ENCODE assay signal across 17 mouse cellular contexts in genomic region chr1:143929567-143930165, GRCm38 (mm10).
"Had no signal": no experiment of that assay in that cellular context is flagged by ENCODE, and none has a peak within 500 bp of the region (broad histone marks: within the 10 kb centered on the region; RNA-seq: fewer than 3 reads in every experiment).

No protein-coding gene starts in this region.

- DNase-seq: kidney, adult 11 months; kidney, adult 8-10 months; kidney, postnatal 10 days; kidney, postnatal 36 days; left cerebral cortex, postnatal 4 days; liver, postnatal 0 days; lung, embryonic 14.5 days; lung, postnatal 10 days; lung, postnatal 4 days; thymus, postnatal 25 days had no signal

- H3K27me3 ChIP-seq: kidney, embryonic 15.5 days; limb, embryonic 12.5 days; limb, embryonic 15.5 days; midbrain, embryonic 13.5 days had no signal

- H3K4me2 ChIP-seq: kidney, embryonic 15.5 days; limb, embryonic 12.5 days; limb, embryonic 15.5 days; liver, embryonic 11.5 days; lung, embryonic 14.5 days; midbrain, embryonic 13.5 days had no signal

- H3K4me3 ChIP-seq: kidney, embryonic 15.5 days; limb, embryonic 12.5 days; limb, embryonic 15.5 days; midbrain, embryonic 13.5 days had no signal

- ATAC-seq: liver, postnatal 0 days; midbrain, embryonic 13.5 days; midbrain, embryonic 16.5 days had no signal

- H3K9ac ChIP-seq: kidney, embryonic 15.5 days; limb, embryonic 12.5 days; limb, embryonic 15.5 days; liver, embryonic 14.5 days; liver, postnatal 0 days; lung, embryonic 14.5 days; midbrain, embryonic 13.5 days had no signal

- H3K4me1 ChIP-seq: kidney, embryonic 15.5 days; limb, embryonic 12.5 days; limb, embryonic 15.5 days; midbrain, embryonic 13.5 days had no signal

- H3K27ac ChIP-seq: kidney, embryonic 15.5 days; limb, embryonic 12.5 days; limb, embryonic 15.5 days; liver, embryonic 14.5 days; midbrain, embryonic 13.5 days had no signal

- H3K36me3 ChIP-seq: kidney, embryonic 15.5 days; limb, embryonic 12.5 days; limb, embryonic 15.5 days; midbrain, embryonic 13.5 days had no signal

- H3K9me3 ChIP-seq: kidney, embryonic 15.5 days; limb, embryonic 12.5 days; limb, embryonic 15.5 days; midbrain, embryonic 13.5 days had no signal
